In genomic region chr11:97829913-97830476, GRCm38 (mm10) we compare ENCODE assay signal across 11 mouse cellular contexts. TPM values are rescaled to one million over a fixed set of nuclear protein-coding genes. Genes with fewer than 3 reads are reported as not detected.
DNase-seq lines count a peak whose midpoint lies in the region; ATAC-seq lines count a peak whose summit lies in the region.
"Had no signal": no experiment of that assay in that cellular context is flagged by ENCODE, and none has a peak within 500 bp of the region (broad histone marks: within the 10 kb centered on the region; RNA-seq: fewer than 3 reads in every experiment).

No protein-coding gene starts in this region.

- no peak for DNase-seq in forebrain, embryonic 11.5 days (ENCODE audit: low spot score)
- DNase-seq in lung, postnatal 36 days = peak; percentile 69
- DNase-seq in lung, postnatal 10 days = no peak
- DNase-seq in spleen, adult 18-20 months = peak; percentile 46 to 47
- no peak for DNase-seq in frontal cortex, postnatal 10 days (ENCODE audit: low spot score in 2 of 2)
- DNase-seq: kidney, postnatal 14 days; lung, adult 2 months had no signal

- peaks cover 70% of the 10 kb centered on the region for H3K36me3 ChIP-seq in forebrain, embryonic 13.5 days (ENCODE audit: poor library complexity, severe bottlenecking)
- H3K36me3 ChIP-seq in forebrain, embryonic 11.5 days (ENCODE audit: control insufficient read depth, insufficient read depth, low read length) = no peaks in the 10 kb centered on the region; the same call in 1 of the 2 replicates
- peaks cover 49% of the 10 kb centered on the region for H3K36me3 ChIP-seq in forebrain, embryonic 15.5 days

- H3K4me1 ChIP-seq in forebrain, embryonic 13.5 days = 0 out of 2 replicates have a peak, but pooled peaks cover under 1% of the 10 kb centered on the region
- H3K4me1 ChIP-seq in forebrain, embryonic 11.5 days (replicated peaks; ENCODE audit: control insufficient read depth, insufficient read depth, low read length) = no peaks in the 10 kb centered on the region
- no peaks in the 10 kb centered on the region for H3K4me1 ChIP-seq in forebrain, embryonic 15.5 days

- WGBS in forebrain, embryonic 13.5 days = 89% methylated on average over 12 of the region's 12 CpGs
- 90% methylated on average over 12 of the region's 12 CpGs for WGBS in forebrain, embryonic 11.5 days
- WGBS in forebrain, embryonic 15.5 days = 89% methylated on average over 12 of the region's 12 CpGs

- peak overlapping the region; percentile 31; the same call in 1 of the 2 replicates for H3K27ac ChIP-seq in forebrain, embryonic 13.5 days
- no peak overlapping the region for H3K27ac ChIP-seq in forebrain, embryonic 11.5 days (ENCODE audit: low read depth, low read length)
- H3K27ac ChIP-seq in forebrain, embryonic 15.5 days (replicated peaks) = no peak overlapping the region

- no peak for ATAC-seq in forebrain, embryonic 13.5 days
- no peak for ATAC-seq in forebrain, embryonic 11.5 days (replicated peaks; ENCODE audit: low FRiP score)
- ATAC-seq in inflammation-experienced regulatory T-cells, adult 6 months = peak; percentile 43
- no peak for ATAC-seq in forebrain, embryonic 15.5 days (replicated peaks)

- no peaks in the 10 kb centered on the region for H3K9me3 ChIP-seq in forebrain, embryonic 13.5 days (replicated peaks)
- H3K9me3 ChIP-seq in forebrain, embryonic 11.5 days (ENCODE audit: control insufficient read depth, low read length) = no peaks in the 10 kb centered on the region
- no peaks in the 10 kb centered on the region for H3K9me3 ChIP-seq in forebrain, embryonic 15.5 days

- no peak overlapping the region for H3K4me2 ChIP-seq in forebrain, embryonic 13.5 days
- no peak overlapping the region for H3K4me2 ChIP-seq in forebrain, embryonic 11.5 days (ENCODE audit: low read depth, low read length, severe bottlenecking)
- no peak overlapping the region for H3K4me2 ChIP-seq in forebrain, embryonic 15.5 days (replicated peaks)

- no peak overlapping the region for H3K9ac ChIP-seq in forebrain, embryonic 13.5 days
- no peak overlapping the region for H3K9ac ChIP-seq in forebrain, embryonic 11.5 days (ENCODE audit: low read length)
- no peak overlapping the region for H3K9ac ChIP-seq in forebrain, embryonic 15.5 days (replicated peaks)

- H3K4me3 ChIP-seq in forebrain, embryonic 13.5 days = no peak overlapping the region
- H3K4me3 ChIP-seq in forebrain, embryonic 11.5 days (ENCODE audit: low read depth, low read length) = no peak overlapping the region
- no peak overlapping the region for H3K4me3 ChIP-seq in forebrain, embryonic 15.5 days

- H3K27me3 ChIP-seq in forebrain, embryonic 13.5 days = no peaks in the 10 kb centered on the region
- no peaks in the 10 kb centered on the region for H3K27me3 ChIP-seq in forebrain, embryonic 11.5 days (ENCODE audit: control insufficient read depth, insufficient read depth, low read length)
- no peaks in the 10 kb centered on the region for H3K27me3 ChIP-seq in forebrain, embryonic 15.5 days

RNA-seq across cellular contexts. Expression of gene B230217C12Rik, which starts 10.6 kb away (rescaled TPM):
- polyA plus RNA-seq in forebrain, embryonic 13.5 days (2015; fragmentation: Nextera tagmentation; extraction: Ambion mirVana) = 17.4 and 18.7 TPM in 2 replicates
- polyA plus RNA-seq in forebrain, embryonic 11.5 days (2014; fragmentation: Nextera tagmentation; extraction: Ambion mirVana) = 13.3 and 17.7 TPM in 2 replicates
- polyA plus RNA-seq in inflammation-experienced regulatory T-cells, adult 6 months (2017; shearing (Covaris generic)) = 1 to 10 TPM; 2.1 to 3.0 (median 2.3) TPM
- polyA plus RNA-seq in forebrain, embryonic 15.5 days (2015; fragmentation: Nextera tagmentation; extraction: Ambion mirVana) = 17.8 and 21.0 TPM in 2 replicates

RNA-seq across cellular contexts. Expression of gene Lasp1, which starts 31.2 kb away (rescaled TPM):
- polyA plus RNA-seq in forebrain, embryonic 13.5 days (2015; fragmentation: Nextera tagmentation; extraction: Ambion mirVana) = 95.3 and 109 TPM in 2 replicates
- 77.6 and 77.8 TPM in 2 replicates for polyA plus RNA-seq in forebrain, embryonic 11.5 days (2014; fragmentation: Nextera tagmentation; extraction: Ambion mirVana)
- polyA plus RNA-seq in inflammation-experienced regulatory T-cells, adult 6 months (2017; shearing (Covaris generic)) = 10 to 100 TPM; 38.6 to 64.7 (median 40.7) TPM
- polyA plus RNA-seq in forebrain, embryonic 15.5 days (2015; fragmentation: Nextera tagmentation; extraction: Ambion mirVana) = 129 and 132 TPM in 2 replicates

RNA-seq across cellular contexts. Expression of gene Rpl23, which starts 47.8 kb away (rescaled TPM):
- 386 and 461 TPM in 2 replicates for polyA plus RNA-seq in forebrain, embryonic 13.5 days (2015; fragmentation: Nextera tagmentation; extraction: Ambion mirVana)
- polyA plus RNA-seq in forebrain, embryonic 11.5 days (2014; fragmentation: Nextera tagmentation; extraction: Ambion mirVana) = 400 and 454 TPM in 2 replicates
- polyA plus RNA-seq in inflammation-experienced regulatory T-cells, adult 6 months (2017; shearing (Covaris generic)) = 1,000 to 10,000 TPM in 2 of 3 experiments, 100 to 1,000 TPM in 1; 686 to 1,148 (median 1,072) TPM
- 327 and 370 TPM in 2 replicates for polyA plus RNA-seq in forebrain, embryonic 15.5 days (2015; fragmentation: Nextera tagmentation; extraction: Ambion mirVana)

RNA-seq across cellular contexts. Expression of gene Fbxo47, which starts 54.0 kb away (rescaled TPM):
- 0.78 and 1.4 TPM in 2 replicates for polyA plus RNA-seq in forebrain, embryonic 13.5 days (2015; fragmentation: Nextera tagmentation; extraction: Ambion mirVana)
- polyA plus RNA-seq in forebrain, embryonic 11.5 days (2014; fragmentation: Nextera tagmentation; extraction: Ambion mirVana) = 0.40 and 0.83 TPM in 2 replicates
- 1 to 10 TPM in 1 of 3 experiments, under 1 TPM in 1, not detected in 1; 0.54 to 1.0 TPM for polyA plus RNA-seq in inflammation-experienced regulatory T-cells, adult 6 months (2017; shearing (Covaris generic))
- 0.67 and 1.0 TPM in 2 replicates for polyA plus RNA-seq in forebrain, embryonic 15.5 days (2015; fragmentation: Nextera tagmentation; extraction: Ambion mirVana)

RNA-seq across cellular contexts. Expression of gene 1700001P01Rik, which starts 54.3 kb away (rescaled TPM):
- 0.62 and 0.76 TPM in 2 replicates for polyA plus RNA-seq in forebrain, embryonic 13.5 days (2015; fragmentation: Nextera tagmentation; extraction: Ambion mirVana)
- 0.44 TPM in 1 of 2 replicates, not detected in the other for polyA plus RNA-seq in forebrain, embryonic 11.5 days (2014; fragmentation: Nextera tagmentation; extraction: Ambion mirVana)
- polyA plus RNA-seq in inflammation-experienced regulatory T-cells, adult 6 months (2017; shearing (Covaris generic)) = under 1 TPM in 1 of 3 experiments, not detected in 2; 0.56 TPM
- polyA plus RNA-seq in forebrain, embryonic 15.5 days (2015; fragmentation: Nextera tagmentation; extraction: Ambion mirVana) = 0.39 and 0.75 TPM in 2 replicates
- polyA plus RNA-seq: embryonic facial prominence, embryonic 11.5 days had no signal

Comparison
In these comparisons a context has a peak if more than half of its experiments do, and no peak if none do; other contexts are left out.
1. DNase-seq: peak in lung, postnatal 36 days (single experiment) and spleen, adult 18-20 months (2 of 2); none in forebrain, embryonic 11.5 days (single experiment), lung, postnatal 10 days (single experiment) and frontal cortex, postnatal 10 days (0 of 2).